Mouse (Mus musculus) limb, embryonic 11.5 days (tissue): ENCODE results near the gene Iqgap2. TPM values are rescaled to one million over a fixed set of nuclear protein-coding genes. Genes with fewer than 3 reads are reported as not detected.

Experiments
- ATAC-seq: fragments of 200-750 bp; cut with Nextera tagmentation; 2 replicates; pipeline ENCODE4 v1.8.0; 2017; ENCODE audit warnings: low read depth; ENCODE audit not compliant: insufficient number of reproducible peaks, low FRiP score, low TSS enrichment
- DNase-seq: peaks from one replicate; pipeline ENCODE4 v3.0.0-alpha.2; 2015; ENCODE audit warnings: low spot score
- H3K27ac ChIP-seq: fragments of 300-500 bp; sonication (generic); replicated peaks from 2 replicates; pipeline ENCODE4 v1.5.1; 2014; ENCODE audit warnings: low read depth, mild to moderate bottlenecking, low read length
- H3K27me3 ChIP-seq: fragments of 300-500 bp; sonication (generic); 2 replicates; pipeline ENCODE4 v1.6.1; 2014; ENCODE audit warnings: mild to moderate bottlenecking, low read length, mixed read lengths; ENCODE audit not compliant: control insufficient read depth, insufficient read depth
- H3K36me3 ChIP-seq: fragments of 300-500 bp; sonication (generic); 2 replicates; pipeline ENCODE4 v1.6.1; 2014; ENCODE audit warnings: mild to moderate bottlenecking, low read length, moderate library complexity, mixed read lengths; ENCODE audit not compliant: control insufficient read depth, insufficient read depth
- H3K4me1 ChIP-seq: fragments of 300-500 bp; sonication (generic); 2 replicates; pipeline ENCODE4 v1.6.1; 2014; ENCODE audit warnings: low read length, mixed read lengths; ENCODE audit not compliant: control insufficient read depth, insufficient read depth
- H3K4me2 ChIP-seq: fragments of 300-500 bp; sonication (generic); 2 replicates; pipeline ENCODE4 v1.6.1; 2014; ENCODE audit warnings: low read depth, mild to moderate bottlenecking, moderate library complexity; ENCODE audit not compliant: severe bottlenecking
- H3K4me3 ChIP-seq: fragments of 300-500 bp; sonication (generic); 2 replicates; pipeline ENCODE4 v1.5.1; 2014; ENCODE audit warnings: low read depth, low read length
- H3K9ac ChIP-seq: fragments of 300-500 bp; sonication (generic); 2 replicates; pipeline ENCODE4 v1.6.1; 2014; ENCODE audit warnings: mild to moderate bottlenecking, low read length
- H3K9me3 ChIP-seq: fragments of 300-500 bp; sonication (generic); 2 replicates; pipeline ENCODE4 v1.6.1; 2016; ENCODE audit warnings: low read length; ENCODE audit not compliant: control insufficient read depth
- WGBS: fragments of 180-500 bp; shearing (Covaris S2); extraction: QIAGEN DNeasy Blood & Tissue Kit; methylation state at CpG from one replicate; pipeline ENCODE4 v1.1.7; 2014; 5-methylcytosine and 5-hydroxymethylcytosine counted together
- polyA plus RNA-seq: library from polyadenylated mRNA; unstranded; fragments of >200 nt; fragmentation: Nextera tagmentation; extraction: Ambion mirVana; gene quantifications from 2 replicates; pipeline ENCODE4 v1.2.1, GENCODE M21; 2014

Iqgap2 gene
- polyA plus RNA-seq, 1 experiment from 2014 or later: 15.3 TPM

DNA sequence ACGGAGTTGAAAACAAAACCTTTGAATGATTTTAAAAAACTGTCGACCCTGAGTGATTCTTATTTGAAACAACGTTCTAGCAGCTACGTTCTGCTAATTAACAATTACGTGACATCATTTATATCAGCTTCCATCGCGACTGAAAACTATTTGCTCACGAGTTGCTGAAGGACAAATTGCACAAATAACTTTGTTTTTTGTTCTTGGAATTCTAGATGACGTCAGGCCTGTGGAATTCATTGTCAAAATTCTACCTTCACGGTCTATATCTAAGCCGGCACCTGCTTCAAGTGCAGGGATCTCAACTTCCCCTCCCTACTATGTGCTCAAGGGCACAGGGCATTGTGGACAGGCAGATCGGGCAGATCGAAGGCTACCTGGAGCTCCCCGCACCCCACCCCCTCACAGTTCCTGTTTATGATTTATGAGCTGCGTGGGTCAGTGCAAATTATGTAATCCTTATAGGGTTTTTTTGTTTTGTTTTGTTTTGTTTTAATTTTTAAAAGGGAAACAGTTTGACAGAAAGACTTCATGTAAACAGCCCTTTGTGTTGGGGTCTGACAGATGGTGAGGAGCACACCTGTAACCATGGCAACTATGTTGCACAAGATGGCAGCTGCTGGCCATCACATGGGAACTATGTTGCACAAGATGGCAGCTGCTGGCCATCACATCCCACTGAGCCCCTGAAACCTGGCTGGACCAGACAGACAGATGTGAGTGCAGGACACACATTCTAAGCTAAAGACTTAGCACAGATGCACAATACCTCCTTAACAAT is 252.2 kb downstream of the Iqgap2 start:
- H3K4me3 ChIP-seq: no peak overlapping the region
- H3K36me3 ChIP-seq: no peaks in the 10 kb centered on the region; the same call in 1 of the 2 replicates
- no peaks in the 10 kb centered on the region for H3K27me3 ChIP-seq
- no peak overlapping the region for H3K9ac ChIP-seq
- H3K4me1 ChIP-seq: peaks cover 7% of the 10 kb centered on the region; the same call in 1 of the 2 replicates
- no peak for DNase-seq
- H3K4me2 ChIP-seq: no peak overlapping the region
- ATAC-seq: no peak
- 70% methylated on average over 15 of the region's 15 CpGs for WGBS
- H3K27ac ChIP-seq: no peak overlapping the region
- no peaks in the 10 kb centered on the region for H3K9me3 ChIP-seq

- Histone ChIP-seq H3K27me3 (no peaks in the 10 kb centered on the region), H3K4me1 (peaks cover 7% of the 10 kb centered on the region; the same call in 1 of the 2 replicates), H3K4me2 (no peak overlapping the region), H3K27ac (peak overlapping the region; percentile 53), H3K4me3 (no peak overlapping the region), H3K9me3 (no peaks in the 10 kb centered on the region), H3K36me3 (no peaks in the 10 kb centered on the region; the same call in 1 of the 2 replicates), H3K9ac (no peak overlapping the region)
- ATAC-seq (no peak), DNase-seq (peak; percentile 40)
- 5% methylated on average over 5 of the region's 5 CpGs for WGBS
Observed at GRCm38 (mm10) chr13:95638894-95639293, 252.8 kb downstream of the Iqgap2 start.

GRCm38 (mm10) chr13:95637737-95638136 is 254.0 kb downstream of the Iqgap2 start:
- H3K27ac ChIP-seq: no peak overlapping the region
- H3K4me2 ChIP-seq: no peak overlapping the region
- 86% methylated on average over 10 of the region's 10 CpGs for WGBS
- H3K9me3 ChIP-seq: no peaks in the 10 kb centered on the region
- H3K9ac ChIP-seq: no peak overlapping the region
- DNase-seq (no peak), ATAC-seq (no peak)
- H3K4me1 ChIP-seq: peaks cover 4% of the 10 kb centered on the region; the same call in 1 of the 2 replicates
- H3K27me3 ChIP-seq: no peaks in the 10 kb centered on the region
- no peak overlapping the region for H3K4me3 ChIP-seq
- no peaks in the 10 kb centered on the region; the same call in 1 of the 2 replicates for H3K36me3 ChIP-seq

GRCm38 (mm10) chr13:95635301-95635700 is 256.4 kb downstream of the Iqgap2 start:
- Histone ChIP-seq H3K36me3 (no peaks in the 10 kb centered on the region; the same call in 1 of the 2 replicates), H3K4me1 (peaks cover 4% of the 10 kb centered on the region; the same call in 1 of the 2 replicates), H3K27ac (no peak overlapping the region), H3K9me3 (no peaks in the 10 kb centered on the region), H3K4me2 (no peak overlapping the region), H3K4me3 (no peak overlapping the region), H3K27me3 (no peaks in the 10 kb centered on the region), H3K9ac (no peak overlapping the region)
- WGBS: 93% methylated on average over 12 of the region's 12 CpGs
- ATAC-seq: no peak
- no peak for DNase-seq

GRCm38 (mm10) chr13:95634451-95634850 is 257.3 kb downstream of the Iqgap2 start:
- no peaks in the 10 kb centered on the region for H3K9me3 ChIP-seq
- H3K9ac ChIP-seq: no peak overlapping the region
- ATAC-seq (no peak), DNase-seq (no peak)
- H3K4me1 ChIP-seq: peaks cover 4% of the 10 kb centered on the region; the same call in 1 of the 2 replicates
- H3K36me3 ChIP-seq: peaks cover under 1% of the 10 kb centered on the region; the same call in 1 of the 2 replicates
- H3K4me2 ChIP-seq: no peak overlapping the region
- no peaks in the 10 kb centered on the region for H3K27me3 ChIP-seq
- H3K4me3 ChIP-seq: no peak overlapping the region
- no peak overlapping the region for H3K27ac ChIP-seq
- WGBS: 59% methylated on average over 2 of the region's 2 CpGs

DNA sequence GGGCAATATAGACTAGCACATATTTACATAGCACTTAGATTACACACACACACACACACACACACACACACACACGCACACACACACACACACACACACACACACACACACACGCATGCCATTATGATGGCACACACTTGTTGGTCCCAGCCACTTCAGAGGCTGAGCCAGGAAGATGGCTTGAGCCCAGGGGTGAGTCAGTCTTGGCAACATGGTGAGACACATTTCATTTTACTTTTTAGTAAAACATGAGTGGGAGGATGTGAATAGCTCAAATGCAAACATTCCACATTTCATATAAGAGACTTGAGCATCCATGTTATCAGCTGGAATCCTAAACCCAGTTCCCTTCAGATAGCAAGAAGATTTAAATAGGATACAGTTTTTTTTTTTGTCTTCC is 258.3 kb downstream of the Iqgap2 start:
- 70% methylated on average over 2 of the region's 2 CpGs for WGBS
- DNase-seq (no peak), ATAC-seq (no peak)
- H3K9ac ChIP-seq: no peak overlapping the region
- H3K4me2 ChIP-seq: no peak overlapping the region
- no peak overlapping the region for H3K4me3 ChIP-seq
- peaks cover 2% of the 10 kb centered on the region; the same call in 1 of the 2 replicates for H3K36me3 ChIP-seq
- no peaks in the 10 kb centered on the region for H3K4me1 ChIP-seq
- no peaks in the 10 kb centered on the region for H3K9me3 ChIP-seq
- H3K27ac ChIP-seq: no peak overlapping the region
- no peaks in the 10 kb centered on the region for H3K27me3 ChIP-seq

DNA sequence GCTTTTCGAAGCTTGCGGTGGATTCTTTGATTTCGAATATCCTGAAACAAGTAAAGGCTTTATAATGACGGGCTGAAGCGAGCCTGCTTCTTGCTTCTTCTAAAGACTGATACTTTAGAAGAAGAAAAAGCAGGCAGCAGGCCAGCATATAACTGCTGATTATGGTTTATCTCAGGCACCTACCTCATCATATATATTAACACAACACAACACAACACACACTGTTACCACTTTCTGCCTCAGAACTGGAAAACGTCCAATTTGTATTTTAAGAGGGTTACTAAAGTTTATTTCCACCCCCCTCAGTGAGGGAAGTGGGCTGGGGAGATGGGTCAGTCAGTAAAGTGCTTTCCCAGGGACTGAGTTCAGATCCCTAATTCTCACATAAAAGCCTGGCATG is 259.6 kb downstream of the Iqgap2 start:
- no peak for DNase-seq

GRCm38 (mm10) chr13:95630747-95631146 is 261.0 kb downstream of the Iqgap2 start:
- H3K9me3 ChIP-seq: no peaks in the 10 kb centered on the region
- 77% methylated on average over 2 of the region's 2 CpGs for WGBS
- H3K4me2 ChIP-seq: no peak overlapping the region
- ATAC-seq (no peak), DNase-seq (no peak)
- H3K36me3 ChIP-seq: peaks cover 2% of the 10 kb centered on the region; the same call in 1 of the 2 replicates
- H3K4me3 ChIP-seq: no peak overlapping the region
- no peak overlapping the region for H3K27ac ChIP-seq
- no peaks in the 10 kb centered on the region for H3K4me1 ChIP-seq
- H3K27me3 ChIP-seq: no peaks in the 10 kb centered on the region
- no peak overlapping the region for H3K9ac ChIP-seq

More for the DNA sequence above, 259.6 kb downstream of the Iqgap2 start:
- Histone ChIP-seq H3K4me3 (no peak overlapping the region), H3K36me3 (peaks cover 2% of the 10 kb centered on the region; the same call in 1 of the 2 replicates), H3K4me2 (no peak overlapping the region), H3K4me1 (no peaks in the 10 kb centered on the region), H3K27ac (no peak overlapping the region), H3K9me3 (no peaks in the 10 kb centered on the region), H3K27me3 (no peaks in the 10 kb centered on the region), H3K9ac (no peak overlapping the region)
- ATAC-seq: no peak
- WGBS: 90% methylated on average over 6 of the region's 6 CpGs
